11 mouse cellular contexts compared by ENCODE assay signal in genomic region chr2:9872682-9873081, GRCm38 (mm10). TPM values are rescaled to one million over a fixed set of nuclear protein-coding genes. Genes with fewer than 3 reads are reported as not detected.
DNase-seq lines count a peak whose midpoint lies in the region; ATAC-seq and TF ChIP-seq lines count a peak whose summit lies in the region.
"Had no signal": no experiment of that assay in that cellular context is flagged by ENCODE, and none has a peak within 500 bp of the region (broad histone marks: within the 10 kb centered on the region; RNA-seq: fewer than 3 reads in every experiment).

No protein-coding gene starts in this region.

- TF ChIP-seq CTCF in midbrain, postnatal 0 days (IDR thresholded peaks at IDR 0.05), result no peak

- WGBS in heart, embryonic 15.5 days, result 24% methylated on average over 12 of the region's 12 CpGs
- WGBS in hindbrain, embryonic 12.5 days, result 2% methylated on average over 12 of the region's 12 CpGs
- WGBS in midbrain, postnatal 0 days, result 6% methylated on average over 12 of the region's 12 CpGs

- no peak for ATAC-seq in heart, embryonic 15.5 days (replicated peaks; ENCODE audit: insufficient number of reproducible peaks, insufficient read depth, low FRiP score, low read depth)
- no peak for ATAC-seq in hindbrain, embryonic 12.5 days (ENCODE audit: low FRiP score)
- no peak for ATAC-seq in midbrain, postnatal 0 days (ENCODE audit: low FRiP score)

- no peaks in the 10 kb centered on the region for H3K9me3 ChIP-seq in heart, embryonic 15.5 days (replicated peaks)
- no peaks in the 10 kb centered on the region for H3K9me3 ChIP-seq in hindbrain, embryonic 12.5 days (replicated peaks)
- H3K9me3 ChIP-seq in midbrain, postnatal 0 days (ENCODE audit: low read length), result no peaks in the 10 kb centered on the region
- H3K9me3 ChIP-seq: G1E had no signal

- no peaks in the 10 kb centered on the region for H3K36me3 ChIP-seq in heart, embryonic 15.5 days
- no peaks in the 10 kb centered on the region for H3K36me3 ChIP-seq in hindbrain, embryonic 12.5 days
- H3K36me3 ChIP-seq in midbrain, postnatal 0 days (ENCODE audit: insufficient read depth, low read length), result no peaks in the 10 kb centered on the region

- H3K27me3 ChIP-seq in heart, embryonic 15.5 days, result peaks cover 52% of the 10 kb centered on the region
- H3K27me3 ChIP-seq in hindbrain, embryonic 12.5 days, result peaks cover 75% of the 10 kb centered on the region
- peaks cover 44% of the 10 kb centered on the region for H3K27me3 ChIP-seq in midbrain, postnatal 0 days (ENCODE audit: insufficient read depth, low read length)

- intact Hi-C loops in heart, postnatal 14 days (cut with DNase I), result no loop called here

- peak overlapping the region; percentile 30; the same call in 1 of the 2 replicates for H3K4me2 ChIP-seq in heart, embryonic 15.5 days
- peak overlapping the region; percentile 37 for H3K4me2 ChIP-seq in hindbrain, embryonic 12.5 days (replicated peaks)
- peak overlapping the region; percentile 71 for H3K4me2 ChIP-seq in midbrain, postnatal 0 days (ENCODE audit: low read depth, low read length, poor library complexity, severe bottlenecking)

- H3K27ac ChIP-seq in heart, embryonic 15.5 days, result 0 out of 2 replicates have a peak overlapping the region, but pooled peaks have one; percentile 21
- peak overlapping the region; percentile 8; the same call in 1 of the 2 replicates for H3K27ac ChIP-seq in hindbrain, embryonic 12.5 days
- H3K27ac ChIP-seq in midbrain, postnatal 0 days (ENCODE audit: low read depth, low read length), result no peak overlapping the region; the same call in 1 of the 2 replicates

- H3K4me1 ChIP-seq in heart, embryonic 15.5 days (replicated peaks), result peaks cover 15% of the 10 kb centered on the region
- H3K4me1 ChIP-seq in hindbrain, embryonic 12.5 days, result 0 out of 2 replicates have a peak, but pooled peaks cover 5% of the 10 kb centered on the region
- no peaks in the 10 kb centered on the region for H3K4me1 ChIP-seq in midbrain, postnatal 0 days (ENCODE audit: insufficient read depth, low read length)

- peak overlapping the region; percentile 6; the same call in 1 of the 2 replicates for H3K4me3 ChIP-seq in heart, embryonic 15.5 days
- H3K4me3 ChIP-seq in hindbrain, embryonic 12.5 days, result peak overlapping the region; percentile 42
- H3K4me3 ChIP-seq in midbrain, postnatal 0 days (ENCODE audit: low read depth, low read length), result peak overlapping the region; percentile 43

- H3K9ac ChIP-seq in heart, embryonic 15.5 days, result no peak overlapping the region
- no peak overlapping the region for H3K9ac ChIP-seq in hindbrain, embryonic 12.5 days
- peak overlapping the region; percentile 29; the same call in 1 of the 2 replicates for H3K9ac ChIP-seq in midbrain, postnatal 0 days (replicated peaks; ENCODE audit: low read length, poor library complexity, severe bottlenecking)

- DNase-seq in heart, postnatal 14 days, result no peak
- peak; percentile 41 for DNase-seq in T-cell, adult 2 months (ENCODE audit: low spot score)
- no peak for DNase-seq in midbrain, postnatal 0 days (ENCODE audit: low spot score)
- DNase-seq in spleen, postnatal 36 days (ENCODE audit: low spot score in 2 of 2), result no peak
- no peak for DNase-seq in layer of hippocampus, postnatal 10 days (ENCODE audit: low spot score in 2 of 2)
- no peak for DNase-seq in ovary, postnatal 10 days (ENCODE audit: low spot score)
- DNase-seq: cerebellum, adult 11-12 months had no signal

RNA-seq across cellular contexts. Expression of gene 4930412O13Rik, which starts 8.4 kb away (rescaled TPM):
- 0.10 TPM in 1 of 2 replicates, not detected in the other for polyA plus RNA-seq in heart, embryonic 15.5 days (2015; fragmentation: Nextera tagmentation; extraction: Ambion mirVana)
- total RNA-seq in heart, postnatal 14 days (2021), result not detected
- polyA plus RNA-seq in hindbrain, embryonic 12.5 days (2016; fragmentation: Nextera tagmentation; extraction: Ambion mirVana), result 1.1 and 2.9 TPM in 2 replicates
- total RNA-seq in midbrain, postnatal 0 days (2014; rRNA removed), result 0.11 and 0.66 TPM in 2 replicates
- polyA plus RNA-seq in midbrain, postnatal 0 days (2015; fragmentation: Nextera tagmentation; extraction: Ambion mirVana), result 2.0 TPM in 2 replicates
- total RNA-seq in layer of hippocampus, postnatal 10 days (2021), result not detected
- total RNA-seq: G1E; left cerebral cortex, adult 8-10 months had no signal
- polyA plus RNA-seq: G1E had no signal

RNA-seq across cellular contexts. Expression of gene 9230102O04Rik, which starts 16.7 kb away (rescaled TPM):
- not detected in 2 replicates for polyA plus RNA-seq in heart, embryonic 15.5 days (2015; fragmentation: Nextera tagmentation; extraction: Ambion mirVana)
- not detected for total RNA-seq in heart, postnatal 14 days (2021)
- 3.5 and 3.8 TPM in 2 replicates for polyA plus RNA-seq in hindbrain, embryonic 12.5 days (2016; fragmentation: Nextera tagmentation; extraction: Ambion mirVana)
- total RNA-seq in midbrain, postnatal 0 days (2014; rRNA removed), result 0.77 TPM in 1 of 2 replicates, not detected in the other
- 2.2 and 3.6 TPM in 2 replicates for polyA plus RNA-seq in midbrain, postnatal 0 days (2015; fragmentation: Nextera tagmentation; extraction: Ambion mirVana)
- total RNA-seq in layer of hippocampus, postnatal 10 days (2021), result not detected
- total RNA-seq: left cerebral cortex, adult 8-10 months had no signal

RNA-seq across cellular contexts. Expression of gene Gata3, which starts 17.2 kb away (rescaled TPM):
- 2.7 and 9.4 TPM in 2 replicates for polyA plus RNA-seq in heart, embryonic 15.5 days (2015; fragmentation: Nextera tagmentation; extraction: Ambion mirVana)
- total RNA-seq in heart, postnatal 14 days (2021), result 1 to 10 TPM in 1 of 2 experiments, under 1 TPM in 1; 0.84 to 3.1 TPM
- 48.4 and 63.4 TPM in 2 replicates for polyA plus RNA-seq in hindbrain, embryonic 12.5 days (2016; fragmentation: Nextera tagmentation; extraction: Ambion mirVana)
- 13.3 and 14.5 TPM in 2 replicates for total RNA-seq in midbrain, postnatal 0 days (2014; rRNA removed)
- polyA plus RNA-seq in midbrain, postnatal 0 days (2015; fragmentation: Nextera tagmentation; extraction: Ambion mirVana), result 88.9 and 94.6 TPM in 2 replicates
- 1 to 10 TPM in 1 of 2 experiments, under 1 TPM in 1; 0.78 to 1.1 TPM for total RNA-seq in layer of hippocampus, postnatal 10 days (2021)
